Mouse (Mus musculus): ENCODE results near the gene Ppy.

- TF ChIP-seq CTCF (IDR thresholded peaks at IDR 0.05; ENCODE audit: extremely low read depth, insufficient read length, insufficient replicate concordance, low read depth, low read length) (no peak), POLR2A (IDR thresholded peaks at IDR 0.05; ENCODE audit: low read depth, low read length) (no peak)
Measured at GRCm38 (mm10) chr11:102068969-102069368, 32.1 kb downstream of the Ppy start.
